Mouse (Mus musculus): ENCODE results near the gene Pdlim7. TPM values are rescaled to one million over a fixed set of nuclear protein-coding genes. Genes with fewer than 3 reads are reported as not detected.
A peak's percentile ranks its signal among the peaks of the same experiment; 100 is the strongest.

Pdlim7 gene
- polyA plus RNA-seq, 1 experiment, result 344 TPM

- TF ChIP-seq CEBPB (IDR thresholded peaks at IDR 0.05; ENCODE audit: low read depth) (no peak), MYOG (IDR thresholded peaks at IDR 0.05; ENCODE audit: control insufficient read depth, extremely low read depth, insufficient read length) (no peak), MAX (IDR thresholded peaks at IDR 0.05) (no peak), USF1 (IDR thresholded peaks at IDR 0.05; ENCODE audit: low read depth) (no peak), MYOD1 (IDR thresholded peaks at IDR 0.05; ENCODE audit: control insufficient read depth, insufficient read length, low read depth) (no peak), CTCF (IDR thresholded peaks at IDR 0.05; ENCODE audit: control insufficient read depth, insufficient read depth, insufficient read length) (no peak), FOSL1 (IDR thresholded peaks at IDR 0.05; ENCODE audit: insufficient read depth, low read length, poor library complexity, severe bottlenecking) (no peak)
- Histone ChIP-seq H3K36me3 (ENCODE audit: control insufficient read depth, insufficient read depth) (peaks cover 68% of the 10 kb centered on the region), H3K4me3 (ENCODE audit: insufficient read depth, poor library complexity, severe bottlenecking) (peak overlapping the region; percentile 80), H3ac (ENCODE audit: control insufficient read depth, insufficient read length, low read depth) (peak overlapping the region; percentile 93), H3K27me3 (ENCODE audit: control insufficient read depth, insufficient read depth, insufficient read length) (no peaks in the 10 kb centered on the region), H3K79me2 (ENCODE audit: control insufficient read depth, insufficient read depth) (peaks cover 17% of the 10 kb centered on the region), H3K79me3 (ENCODE audit: low read depth) (peaks cover 11% of the 10 kb centered on the region)
These were observed 22.3 kb upstream of the Pdlim7 start for GRCm38 (mm10) chr13:55535796-55536193.

GRCm38 (mm10) chr13:55535191-55535590 is 21.7 kb upstream of the Pdlim7 start:
- peaks cover 17% of the 10 kb centered on the region for H3K79me2 ChIP-seq (ENCODE audit: control insufficient read depth, insufficient read depth)
- no peak for TF ChIP-seq MYOD1 (IDR thresholded peaks at IDR 0.05; ENCODE audit: control insufficient read depth, insufficient read length, low read depth)
- no peak for TF ChIP-seq FOSL1 (IDR thresholded peaks at IDR 0.05; ENCODE audit: insufficient read depth, low read length, poor library complexity, severe bottlenecking)
- TF ChIP-seq MAX (IDR thresholded peaks at IDR 0.05), result no peak
- TF ChIP-seq CEBPB (IDR thresholded peaks at IDR 0.05; ENCODE audit: low read depth), result no peak
- no peak for TF ChIP-seq MYOG (IDR thresholded peaks at IDR 0.05; ENCODE audit: control insufficient read depth, extremely low read depth, insufficient read length)
- TF ChIP-seq CTCF (IDR thresholded peaks at IDR 0.05; ENCODE audit: control insufficient read depth, insufficient read depth, insufficient read length), result no peak

DNA sequence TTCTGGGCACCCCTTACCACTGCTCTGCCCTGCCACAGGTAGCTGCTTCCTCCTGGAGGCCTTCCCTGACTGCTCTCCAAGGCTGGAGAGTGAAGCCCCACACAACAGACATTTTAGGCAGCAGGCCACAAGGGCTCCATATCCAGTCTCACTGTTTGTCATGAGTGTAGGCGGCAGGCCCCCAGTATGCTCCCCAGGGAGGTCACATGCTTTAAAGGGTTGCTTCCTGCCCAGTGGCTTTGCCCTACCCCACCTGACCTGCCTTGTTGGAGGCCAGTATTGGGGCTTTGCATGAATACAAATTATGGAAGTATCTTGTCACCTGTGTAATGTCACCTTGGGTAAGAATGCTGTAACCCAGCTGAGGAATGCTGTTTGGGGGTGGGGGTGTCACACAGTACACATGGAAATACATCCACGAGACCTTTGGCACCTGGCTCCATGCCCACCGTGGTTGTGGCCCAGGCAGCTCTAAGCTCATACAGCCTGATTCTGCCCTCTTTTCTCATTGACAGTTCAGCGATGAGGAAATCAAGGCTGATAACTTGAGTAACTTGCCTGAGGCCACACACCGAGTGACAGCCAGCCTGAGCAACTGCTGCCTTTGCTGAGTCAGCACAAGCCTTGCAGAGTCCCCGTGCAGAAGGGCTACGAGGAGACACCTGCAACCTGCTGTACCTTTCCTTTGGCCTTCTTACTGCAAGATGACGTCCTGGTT is 15.9 kb upstream of the Pdlim7 start, which contains the start of gene Dok3:
Gene Dok3, minus strand, starts transcription at position 99 of the 718 bp plus-strand sequence.
- Histone ChIP-seq H3ac (ENCODE audit: control insufficient read depth, insufficient read length, low read depth) (no peak within 1 kb of the TSS), H3K79me3 (ENCODE audit: low read depth) (no peaks in the 10 kb centered on the region), H3K79me2 (ENCODE audit: control insufficient read depth, insufficient read depth) (no peaks in the 10 kb centered on the region), H3K4me3 (ENCODE audit: insufficient read depth, poor library complexity, severe bottlenecking) (no peak within 1 kb of the TSS), H3K27me3 (ENCODE audit: control insufficient read depth, insufficient read depth, insufficient read length) (no peaks in the 10 kb centered on the region), H3K36me3 (ENCODE audit: control insufficient read depth, insufficient read depth) (peaks cover 47% of the 10 kb centered on the region)
- no peak for TF ChIP-seq FOSL1 (IDR thresholded peaks at IDR 0.05; ENCODE audit: insufficient read depth, low read length, poor library complexity, severe bottlenecking)
- TF ChIP-seq MAX (IDR thresholded peaks at IDR 0.05), result no peak
- TF ChIP-seq MYOD1 (IDR thresholded peaks at IDR 0.05; ENCODE audit: control insufficient read depth, insufficient read length, low read depth), result no peak
- TF ChIP-seq CEBPB (IDR thresholded peaks at IDR 0.05; ENCODE audit: low read depth), result no peak
- no peak for TF ChIP-seq CTCF (IDR thresholded peaks at IDR 0.05; ENCODE audit: control insufficient read depth, insufficient read depth, insufficient read length)
- TF ChIP-seq USF1 (IDR thresholded peaks at IDR 0.05; ENCODE audit: low read depth), result no peak
- no peak for TF ChIP-seq MYOG (IDR thresholded peaks at IDR 0.05; ENCODE audit: control insufficient read depth, extremely low read depth, insufficient read length)

More at GRCm38 (mm10) chr13:55535191-55535590, 21.7 kb upstream of the Pdlim7 start:
- peaks cover 11% of the 10 kb centered on the region for H3K79me3 ChIP-seq (ENCODE audit: low read depth)
- H3ac ChIP-seq (ENCODE audit: control insufficient read depth, insufficient read length, low read depth), result peak overlapping the region; percentile 93
- no peaks in the 10 kb centered on the region for H3K27me3 ChIP-seq (ENCODE audit: control insufficient read depth, insufficient read depth, insufficient read length)
- peaks cover 68% of the 10 kb centered on the region for H3K36me3 ChIP-seq (ENCODE audit: control insufficient read depth, insufficient read depth)
- H3K4me3 ChIP-seq (ENCODE audit: insufficient read depth, poor library complexity, severe bottlenecking), result peak overlapping the region; percentile 80

DNA sequence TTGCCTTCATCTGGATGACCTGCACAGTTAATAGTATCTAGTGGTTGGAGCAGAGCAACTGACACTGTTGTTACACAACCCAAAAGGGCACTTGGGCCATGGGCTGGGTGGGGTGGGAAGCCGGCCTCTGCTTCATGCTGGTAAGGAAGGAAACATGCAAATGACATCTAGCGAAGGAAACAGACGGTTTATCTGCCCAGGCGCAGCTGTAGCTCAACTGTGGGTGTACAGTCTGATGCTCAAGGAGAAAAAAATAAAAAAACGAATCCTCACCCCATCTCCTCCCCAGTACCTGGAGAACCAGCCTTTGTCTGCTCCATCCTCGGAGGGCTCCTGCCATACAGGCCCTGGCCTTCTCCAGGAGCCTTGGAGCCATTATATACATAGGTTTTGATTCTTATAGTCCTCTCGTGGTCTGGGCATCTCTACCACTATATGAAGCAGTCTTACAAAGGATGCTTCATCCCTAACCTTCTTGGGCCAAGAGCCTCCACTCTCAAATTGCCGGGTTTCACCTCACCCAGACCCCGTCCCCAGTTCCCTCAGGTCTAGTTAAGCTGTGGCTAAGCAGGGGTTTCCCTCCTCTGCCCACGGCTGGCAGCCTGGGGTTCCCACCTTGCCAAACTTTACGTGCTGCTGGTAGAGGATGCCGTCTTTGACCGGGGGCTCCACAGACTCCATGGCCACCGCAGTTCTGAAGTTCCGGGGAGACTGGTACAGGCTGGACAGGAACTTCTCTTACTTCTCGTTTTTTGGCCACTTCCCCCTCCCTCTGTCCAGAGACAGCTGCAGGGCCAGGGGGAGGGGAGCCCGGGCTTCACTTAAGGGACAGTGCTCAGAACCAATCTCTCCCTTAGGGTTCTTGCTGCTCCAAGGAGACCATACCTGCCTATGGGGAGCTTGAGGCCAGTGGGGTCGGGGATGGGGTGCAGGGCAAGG is 14.6 kb upstream of the Pdlim7 start:
- Histone ChIP-seq H3K4me3 (ENCODE audit: insufficient read depth, poor library complexity, severe bottlenecking) (no peak overlapping the region), H3ac (ENCODE audit: control insufficient read depth, insufficient read length, low read depth) (no peak overlapping the region), H3K79me3 (ENCODE audit: low read depth) (no peaks in the 10 kb centered on the region), H3K79me2 (ENCODE audit: control insufficient read depth, insufficient read depth) (no peaks in the 10 kb centered on the region), H3K36me3 (ENCODE audit: control insufficient read depth, insufficient read depth) (peaks cover 35% of the 10 kb centered on the region), H3K27me3 (ENCODE audit: control insufficient read depth, insufficient read depth, insufficient read length) (no peaks in the 10 kb centered on the region)
- TF ChIP-seq FOSL1 (IDR thresholded peaks at IDR 0.05; ENCODE audit: insufficient read depth, low read length, poor library complexity, severe bottlenecking) (no peak), CTCF (IDR thresholded peaks at IDR 0.05; ENCODE audit: control insufficient read depth, insufficient read depth, insufficient read length) (no peak), CEBPB (IDR thresholded peaks at IDR 0.05; ENCODE audit: low read depth) (no peak), USF1 (IDR thresholded peaks at IDR 0.05; ENCODE audit: low read depth) (no peak), MYOD1 (IDR thresholded peaks at IDR 0.05; ENCODE audit: control insufficient read depth, insufficient read length, low read depth) (no peak), MYOG (IDR thresholded peaks at IDR 0.05; ENCODE audit: control insufficient read depth, extremely low read depth, insufficient read length) (no peak), MAX (IDR thresholded peaks at IDR 0.05) (no peak)

DNA sequence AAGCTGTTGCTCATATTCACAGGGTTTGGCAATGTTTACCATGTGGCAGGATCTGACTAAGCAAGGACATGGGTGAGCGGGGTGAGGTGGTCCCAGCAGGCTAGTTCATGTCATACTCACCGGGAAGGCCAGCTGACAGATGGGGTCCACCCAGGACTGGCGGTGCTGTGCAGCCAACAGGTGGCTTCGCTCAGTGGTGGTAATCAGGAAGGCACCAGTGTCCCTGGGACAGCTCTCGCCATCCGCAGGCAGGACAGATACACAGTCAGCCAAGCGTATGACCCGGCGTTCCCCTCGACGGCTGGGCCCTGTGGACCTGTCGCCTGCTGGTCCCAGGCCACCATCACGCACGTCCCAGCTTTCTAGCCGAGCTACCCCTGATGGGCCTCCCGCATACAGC is 13.7 kb upstream of the Pdlim7 start:
- Histone ChIP-seq H3K79me2 (ENCODE audit: control insufficient read depth, insufficient read depth) (no peaks in the 10 kb centered on the region), H3ac (ENCODE audit: control insufficient read depth, insufficient read length, low read depth) (no peak overlapping the region), H3K36me3 (ENCODE audit: control insufficient read depth, insufficient read depth) (peaks cover 28% of the 10 kb centered on the region), H3K27me3 (ENCODE audit: control insufficient read depth, insufficient read depth, insufficient read length) (no peaks in the 10 kb centered on the region), H3K4me3 (ENCODE audit: insufficient read depth, poor library complexity, severe bottlenecking) (no peak overlapping the region), H3K79me3 (ENCODE audit: low read depth) (no peaks in the 10 kb centered on the region)
- TF ChIP-seq MAX (IDR thresholded peaks at IDR 0.05) (no peak), CTCF (IDR thresholded peaks at IDR 0.05; ENCODE audit: control insufficient read depth, insufficient read depth, insufficient read length) (no peak), USF1 (IDR thresholded peaks at IDR 0.05; ENCODE audit: low read depth) (no peak), MYOD1 (IDR thresholded peaks at IDR 0.05; ENCODE audit: control insufficient read depth, insufficient read length, low read depth) (no peak), FOSL1 (IDR thresholded peaks at IDR 0.05; ENCODE audit: insufficient read depth, low read length, poor library complexity, severe bottlenecking) (no peak), MYOG (IDR thresholded peaks at IDR 0.05; ENCODE audit: control insufficient read depth, extremely low read depth, insufficient read length) (no peak), CEBPB (IDR thresholded peaks at IDR 0.05; ENCODE audit: low read depth) (no peak)
